Mouse (Mus musculus): ENCODE results near the gene Zfp85.

DNA sequence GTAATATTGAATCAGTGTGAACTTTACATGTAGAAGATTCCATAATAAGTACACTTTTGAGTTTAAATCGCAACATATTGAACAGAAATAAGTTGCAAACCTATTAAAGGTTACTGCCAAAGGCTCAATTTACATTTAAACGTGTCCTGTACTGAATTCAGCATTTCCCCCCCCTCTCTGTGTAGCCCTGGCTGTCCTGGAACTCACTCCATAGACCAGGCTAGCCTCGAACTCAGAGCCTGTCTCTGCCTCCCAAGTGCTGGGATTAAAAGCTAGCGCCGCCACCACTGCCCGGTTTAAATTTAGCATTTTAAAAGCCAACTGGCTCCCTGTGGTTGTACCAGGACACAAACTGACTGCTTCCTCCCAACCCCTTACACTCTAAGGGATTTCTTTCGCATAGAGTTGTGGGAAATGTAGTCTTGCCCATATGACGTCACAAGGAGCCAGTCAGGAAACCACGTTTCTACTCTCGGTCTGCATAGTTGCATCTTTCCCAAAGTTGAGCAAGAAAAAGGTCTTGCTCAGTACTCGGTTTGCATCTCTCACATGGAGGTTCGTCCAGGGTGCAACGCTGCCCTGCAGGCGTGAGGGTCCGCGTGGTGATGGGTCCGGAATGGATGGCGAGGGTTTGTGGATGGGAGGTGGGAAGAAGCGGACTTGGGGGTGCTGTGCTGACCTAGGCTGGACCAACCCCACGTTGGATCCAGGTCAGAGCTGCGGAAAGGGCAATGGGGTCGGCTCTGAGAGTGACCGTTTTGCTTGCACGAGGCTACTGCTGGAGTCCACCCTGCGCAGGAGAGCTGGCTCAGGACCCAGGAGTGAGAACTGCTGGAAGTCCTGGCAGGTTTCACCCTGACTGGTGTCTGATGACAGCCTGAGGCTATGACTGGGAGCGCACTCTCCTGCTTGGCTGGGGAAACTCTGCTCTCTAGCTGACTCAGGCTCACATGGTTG, 24.5 kb upstream of the Zfp85 start, which contains the start of gene Zfp493:
- TF ChIP-seq CTCF (IDR thresholded peaks at IDR 0.05; ENCODE audit: extremely low read depth, insufficient read depth, low read length): no peak
- TF ChIP-seq POLR2A (IDR thresholded peaks at IDR 0.05; ENCODE audit: extremely low read depth, insufficient read depth, low read length): 0 out of 2 replicates have a peak, but pooled peaks have one; percentile 38

Measured in cortical plate, adult 2 months (tissue).